In genomic region chr5:120588569-120589094, GRCm38 (mm10) we compare ENCODE assay signal across 7 mouse cellular contexts. TPM values are rescaled to one million over a fixed set of nuclear protein-coding genes. Genes with fewer than 3 reads are reported as not detected.
DNase-seq lines count a peak whose midpoint lies in the region; ATAC-seq lines count a peak whose summit lies in the region.

TSS of gene Tpcn1 (minus strand) at chr5:120588673.
TSS of gene Iqcd (plus strand) at chr5:120589016.

- peaks cover 22% of the 10 kb centered on the region for H3K4me1 ChIP-seq in intestine, embryonic 16.5 days (ENCODE audit: control insufficient read depth, insufficient read depth, low read length)
- H3K4me1 ChIP-seq in midbrain, embryonic 11.5 days (ENCODE audit: control insufficient read depth, insufficient read depth, low read length), result peaks cover 13% of the 10 kb centered on the region; the same call in 1 of the 2 replicates

- under 1% methylated on average over 35 of the region's 35 CpGs for WGBS in intestine, embryonic 16.5 days
- under 1% methylated on average over 35 of the region's 35 CpGs for WGBS in midbrain, embryonic 11.5 days

- H3K4me3 ChIP-seq in intestine, embryonic 16.5 days (ENCODE audit: low read length), result peak within 1 kb of the TSS; percentile 86
- peak within 1 kb of the TSS; percentile 69 for H3K4me3 ChIP-seq in midbrain, embryonic 11.5 days (ENCODE audit: low read depth, low read length)

- peak; percentile 97 for ATAC-seq in intestine, embryonic 16.5 days
- peak; percentile 99 for ATAC-seq in midbrain, embryonic 11.5 days (ENCODE audit: low FRiP score)

- H3K36me3 ChIP-seq in intestine, embryonic 16.5 days (ENCODE audit: control insufficient read depth, insufficient read depth, low read length), result no peaks in the 10 kb centered on the region
- H3K36me3 ChIP-seq in midbrain, embryonic 11.5 days (ENCODE audit: control insufficient read depth, insufficient read depth, low read length), result no peaks in the 10 kb centered on the region

- H3K4me2 ChIP-seq in intestine, embryonic 16.5 days (ENCODE audit: low read depth, low read length), result peak within 1 kb of the TSS; percentile 78
- H3K4me2 ChIP-seq in midbrain, embryonic 11.5 days, result peak within 1 kb of the TSS; percentile 70

- peak within 1 kb of the TSS; percentile 89 for H3K9ac ChIP-seq in intestine, embryonic 16.5 days (ENCODE audit: low read depth, low read length)
- peak within 1 kb of the TSS; percentile 79 for H3K9ac ChIP-seq in midbrain, embryonic 11.5 days (ENCODE audit: low read length)

- peak; percentile 95 to 98 for DNase-seq in adrenal gland, adult 18-20 months (ENCODE audit: low spot score in 2 of 2)
- DNase-seq in embryo, embryonic 11 days, result peak; percentile 100
- peak; percentile 99 to 100 for DNase-seq in gastrocnemius, postnatal 36 days
- DNase-seq in left cerebral cortex, postnatal 36 days (ENCODE audit: low spot score in 2 of 2), result peak; percentile 98
- DNase-seq in midbrain, embryonic 11.5 days (ENCODE audit: low spot score, missing footprints), result peak; percentile 100
- DNase-seq in skeletal muscle tissue, adult 2 months (ENCODE audit: low read depth, low spot score), result peak; percentile 99

- H3K27ac ChIP-seq in intestine, embryonic 16.5 days (ENCODE audit: low read length), result peak within 1 kb of the TSS; percentile 85
- peak within 1 kb of the TSS; percentile 15; the same call in 1 of the 2 replicates for H3K27ac ChIP-seq in midbrain, embryonic 11.5 days (ENCODE audit: low read depth, low read length)

- intact Hi-C loops in gastrocnemius, postnatal 36 days (cut with DNase I), result loop anchor here (5.0 kb wide), 1 partner anchor 81 kb away; no protein-coding TSS in a partner anchor
- intact Hi-C loops in left cerebral cortex, postnatal 36 days (cut with DNase I), result loop anchor here (5.0 kb wide), 1 partner anchor 76 kb away; the partner anchor contains the start of gene Slc8b1

- no peaks in the 10 kb centered on the region for H3K27me3 ChIP-seq in intestine, embryonic 16.5 days (replicated peaks; ENCODE audit: control insufficient read depth, insufficient read depth, low read length)
- H3K27me3 ChIP-seq in midbrain, embryonic 11.5 days (ENCODE audit: control insufficient read depth, insufficient read depth, low read length), result no peaks in the 10 kb centered on the region

- H3K9me3 ChIP-seq in intestine, embryonic 16.5 days (ENCODE audit: control insufficient read depth, low read length), result peaks cover 5% of the 10 kb centered on the region
- H3K9me3 ChIP-seq in midbrain, embryonic 11.5 days (ENCODE audit: control insufficient read depth, low read length), result no peaks in the 10 kb centered on the region

RNA-seq across cellular contexts. Expression of gene Tpcn1, which starts in this region (rescaled TPM):
- 10 to 100 TPM; 33.6 to 42.2 TPM for total RNA-seq in adrenal gland, adult 18-20 months (2021)
- 10 to 100 TPM; 35.2 to 44.6 TPM for total RNA-seq in gastrocnemius, postnatal 36 days (2021)
- 21.4 and 23.9 TPM in 2 replicates for polyA plus RNA-seq in intestine, embryonic 16.5 days (2015; fragmentation: Nextera tagmentation; extraction: Ambion mirVana)
- total RNA-seq in left cerebral cortex, postnatal 36 days (2021), result 10 to 100 TPM; 32.9 to 36.0 TPM
- polyA plus RNA-seq in midbrain, embryonic 11.5 days (2014; fragmentation: Nextera tagmentation; extraction: Ambion mirVana), result 8.6 and 10.8 TPM in 2 replicates

RNA-seq across cellular contexts. Expression of gene Iqcd, which starts in this region (rescaled TPM):
- under 1 TPM; 0.36 to 0.48 TPM for total RNA-seq in adrenal gland, adult 18-20 months (2021)
- total RNA-seq in gastrocnemius, postnatal 36 days (2021), result under 1 TPM in 1 of 2 experiments, not detected in 1; 0.15 TPM
- 0.17 and 0.27 TPM in 2 replicates for polyA plus RNA-seq in intestine, embryonic 16.5 days (2015; fragmentation: Nextera tagmentation; extraction: Ambion mirVana)
- total RNA-seq in left cerebral cortex, postnatal 36 days (2021), result 1 to 10 TPM in 1 of 2 experiments, under 1 TPM in 1; 0.81 to 1.1 TPM
- polyA plus RNA-seq in midbrain, embryonic 11.5 days (2014; fragmentation: Nextera tagmentation; extraction: Ambion mirVana), result 0.25 and 0.51 TPM in 2 replicates

Comparison
In these comparisons a context has a peak if more than half of its experiments do, and no peak if none do; other contexts are left out.
1. Peak in every context shown above with its lines: DNase-seq, ATAC-seq, H3K4me3 ChIP-seq and H3K27ac ChIP-seq.